9 mouse cellular contexts compared by ENCODE assay signal in the genomic region with DNA sequence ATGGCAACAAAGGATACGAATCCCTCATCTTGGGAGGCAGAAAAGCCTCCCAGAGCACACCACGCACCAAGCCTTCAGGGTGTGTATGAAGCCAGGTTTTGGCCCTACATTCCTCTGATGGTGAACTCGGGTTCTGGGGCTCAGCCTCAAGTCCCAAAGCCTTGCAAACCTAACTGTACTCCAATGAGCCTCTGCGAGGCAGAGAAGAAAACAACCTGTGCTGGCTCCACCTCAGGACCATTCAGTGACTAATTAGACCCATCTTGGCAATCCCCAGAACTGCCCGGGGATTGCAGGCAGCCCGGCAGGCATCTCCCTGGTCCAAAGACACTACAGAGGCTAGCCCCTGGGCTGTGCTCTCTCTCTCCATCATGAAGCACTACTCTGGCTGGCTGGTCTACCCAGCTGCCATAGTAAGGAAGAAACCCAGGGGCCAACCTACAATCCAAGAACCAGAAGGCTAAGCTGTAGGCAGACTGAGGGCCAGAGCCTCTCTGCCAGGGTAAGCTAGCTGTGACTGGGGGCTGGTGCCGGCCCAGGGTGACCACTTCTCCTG. TPM values are rescaled to one million over a fixed set of nuclear protein-coding genes. Genes with fewer than 3 reads are reported as not detected.
A peak's percentile ranks its signal among the peaks of the same experiment; 100 is the strongest.
DNase-seq lines count a peak whose midpoint lies in the region; ATAC-seq and TF ChIP-seq lines count a peak whose summit lies in the region.
"Had no signal": no experiment of that assay in that cellular context is flagged by ENCODE, and none has a peak within 500 bp of the region (broad histone marks: within the 10 kb centered on the region; RNA-seq: fewer than 3 reads in every experiment).

No protein-coding gene starts in this region.

- 46% methylated on average over 7 of the region's 7 CpGs for WGBS in spleen, adult 2 months
- 38% methylated on average over 7 of the region's 7 CpGs for WGBS in liver, embryonic 12.5 days (ENCODE audit: insufficient replicate concordance)
- 13% methylated on average over 7 of the region's 7 CpGs for WGBS in stomach, postnatal 0 days

- peak overlapping the region; percentile 40 for H3K4me2 ChIP-seq in liver, embryonic 12.5 days
- peak overlapping the region; percentile 0; the same call in 1 of the 2 replicates for H3K4me2 ChIP-seq in stomach, postnatal 0 days (replicated peaks; ENCODE audit: low read depth)

- DNase-seq in frontal cortex, postnatal 14 days (ENCODE audit: low spot score in 2 of 2) = no peak
- DNase-seq in spleen, adult 2 months (ENCODE audit: low read depth in 1 of 2, low spot score in 2 of 2) = no peak
- DNase-seq in spleen, postnatal 36 days (ENCODE audit: low spot score in 2 of 2) = no peak
- DNase-seq in stomach, postnatal 0 days (ENCODE audit: low spot score) = no peak
- DNase-seq in spleen, postnatal 10 days (ENCODE audit: low spot score in 2 of 2) = no peak
- DNase-seq in adrenal gland, postnatal 10 days = no peak
- DNase-seq: gastrocnemius, postnatal 14 days had no signal

- no peak for TF ChIP-seq CTCF in spleen, adult 2 months (IDR thresholded peaks at IDR 0.05; ENCODE audit: extremely low read depth, insufficient read depth, insufficient read length, insufficient replicate concordance)
- TF ChIP-seq CTCF in stomach, postnatal 0 days (IDR thresholded peaks at IDR 0.05; ENCODE audit: low read depth) = no peak

- no peaks in the 10 kb centered on the region for H3K9me3 ChIP-seq in liver, embryonic 12.5 days (replicated peaks)
- no peaks in the 10 kb centered on the region for H3K9me3 ChIP-seq in stomach, postnatal 0 days (ENCODE audit: control insufficient read depth, low read length)

- no peak for TF ChIP-seq POLR2A in spleen, adult 2 months (IDR thresholded peaks at IDR 0.05; ENCODE audit: low read depth, low read length)

- 0 out of 2 replicates have a peak, but pooled peaks have one; percentile 31 for ATAC-seq in frontal cortex, adult (ENCODE audit: low TSS enrichment)
- no peak for ATAC-seq in liver, embryonic 12.5 days
- ATAC-seq in stomach, postnatal 0 days (ENCODE audit: low FRiP score, low TSS enrichment) = no peak

- peaks cover 71% of the 10 kb centered on the region for H3K4me1 ChIP-seq in spleen, adult 2 months (ENCODE audit: control insufficient read depth, insufficient read depth, insufficient read length)
- H3K4me1 ChIP-seq in liver, embryonic 12.5 days = peaks cover 82% of the 10 kb centered on the region
- H3K4me1 ChIP-seq in stomach, postnatal 0 days (replicated peaks; ENCODE audit: control insufficient read depth, insufficient read depth) = peaks cover 12% of the 10 kb centered on the region

- H3K4me3 ChIP-seq in spleen, adult 2 months (ENCODE audit: extremely low read depth, insufficient read depth, insufficient read length) = 0 out of 2 replicates have a peak overlapping the region, but pooled peaks have one; percentile 18
- no peak overlapping the region for H3K4me3 ChIP-seq in liver, embryonic 12.5 days
- H3K4me3 ChIP-seq in stomach, postnatal 0 days (ENCODE audit: low read depth, low read length) = no peak overlapping the region

- H3K9ac ChIP-seq in liver, embryonic 12.5 days = no peak overlapping the region
- no peak overlapping the region; the same call in 1 of the 2 replicates for H3K9ac ChIP-seq in stomach, postnatal 0 days (ENCODE audit: low read length)

- H3K27ac ChIP-seq in spleen, adult 2 months (ENCODE audit: insufficient read depth, low read length) = peak overlapping the region; percentile 93
- H3K27ac ChIP-seq in liver, embryonic 12.5 days = peak overlapping the region; percentile 68
- peak overlapping the region; percentile 77 for H3K27ac ChIP-seq in stomach, postnatal 0 days (replicated peaks)

- no peaks in the 10 kb centered on the region for H3K27me3 ChIP-seq in spleen, adult 2 months (ENCODE audit: control insufficient read depth, insufficient read depth, low read length)
- no peaks in the 10 kb centered on the region for H3K27me3 ChIP-seq in liver, embryonic 12.5 days (replicated peaks)
- no peaks in the 10 kb centered on the region for H3K27me3 ChIP-seq in stomach, postnatal 0 days (ENCODE audit: control insufficient read depth, insufficient read depth, low read length)

- no peak for TF ChIP-seq EP300 in stomach, postnatal 0 days (optimal IDR thresholded peaks at IDR 0.05)

- H3K36me3 ChIP-seq in spleen, adult 2 months (ENCODE audit: control insufficient read depth, insufficient read depth, low read length) = no peaks in the 10 kb centered on the region
- no peaks in the 10 kb centered on the region for H3K36me3 ChIP-seq in liver, embryonic 12.5 days
- H3K36me3 ChIP-seq in stomach, postnatal 0 days (ENCODE audit: control insufficient read depth, insufficient read depth, low read length) = no peaks in the 10 kb centered on the region

RNA-seq across cellular contexts. Expression of gene Vav2, which starts 14.5 kb away (rescaled TPM):
- polyA plus RNA-seq in spleen, adult 2 months (2012; rRNA removed) = 53.8 and 67.1 TPM in 2 replicates
- 5.0 and 5.8 TPM in 2 replicates for polyA plus RNA-seq in liver, embryonic 12.5 days (2016; fragmentation: Nextera tagmentation; extraction: Ambion mirVana)
- polyA plus RNA-seq in stomach, postnatal 0 days (2015; fragmentation: Nextera tagmentation; extraction: Ambion mirVana) = 2.7 and 2.9 TPM in 2 replicates
- 10 to 100 TPM; 21.5 to 29.6 TPM for total RNA-seq in adrenal gland, postnatal 10 days (2021)

RNA-seq across cellular contexts. Expression of gene Brd3os, which starts 29.8 kb away (rescaled TPM):
- polyA plus RNA-seq in spleen, adult 2 months (2012; rRNA removed) = 1.8 and 2.4 TPM in 2 replicates
- 1.3 and 1.4 TPM in 2 replicates for polyA plus RNA-seq in liver, embryonic 12.5 days (2016; fragmentation: Nextera tagmentation; extraction: Ambion mirVana)
- 2.8 and 3.4 TPM in 2 replicates for polyA plus RNA-seq in stomach, postnatal 0 days (2015; fragmentation: Nextera tagmentation; extraction: Ambion mirVana)
- 1 to 10 TPM; 4.8 to 5.7 TPM for total RNA-seq in adrenal gland, postnatal 10 days (2021)
